Mouse (Mus musculus) cerebellum, postnatal 10 days (tissue): Measurements from ENCODE around the gene Plscr3.

Source experiments
- DNase-seq, 2 experiments: peaks; one replicate each; pipeline ENCODE4 v3.0.0; 2021; ENCODE audit warnings: mixed read lengths in 2 of 2

The Plscr3 gene

DNA sequence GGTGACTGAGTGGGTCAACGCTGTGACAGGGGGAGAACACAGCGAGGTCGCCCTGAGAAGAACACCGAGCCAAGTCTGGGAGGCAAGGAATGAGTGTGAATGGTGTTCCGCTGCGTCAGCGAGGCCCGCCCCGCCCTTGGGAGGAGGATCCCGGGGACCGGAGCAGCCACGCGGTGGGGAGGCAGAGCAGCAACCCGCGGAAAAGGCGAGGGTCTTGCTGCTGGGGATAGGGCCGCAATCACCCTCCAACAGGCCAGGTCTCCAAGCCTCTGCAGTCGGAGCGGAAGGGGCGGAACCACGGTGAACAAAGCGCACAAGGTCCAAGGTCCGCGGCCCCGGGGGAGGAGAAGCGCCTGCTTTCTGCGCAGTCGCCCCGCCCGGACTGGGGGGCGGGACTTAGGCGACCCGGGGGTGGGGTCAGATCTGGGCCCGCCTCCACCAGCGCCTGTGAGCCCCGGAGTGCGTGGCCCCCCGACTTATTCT is at the start of gene Plscr3:
Plscr3 (plus strand) TSS at position 179 of the 483 bp plus-strand sequence.
- peak; percentile 97 to 98 for DNase-seq

DNA sequence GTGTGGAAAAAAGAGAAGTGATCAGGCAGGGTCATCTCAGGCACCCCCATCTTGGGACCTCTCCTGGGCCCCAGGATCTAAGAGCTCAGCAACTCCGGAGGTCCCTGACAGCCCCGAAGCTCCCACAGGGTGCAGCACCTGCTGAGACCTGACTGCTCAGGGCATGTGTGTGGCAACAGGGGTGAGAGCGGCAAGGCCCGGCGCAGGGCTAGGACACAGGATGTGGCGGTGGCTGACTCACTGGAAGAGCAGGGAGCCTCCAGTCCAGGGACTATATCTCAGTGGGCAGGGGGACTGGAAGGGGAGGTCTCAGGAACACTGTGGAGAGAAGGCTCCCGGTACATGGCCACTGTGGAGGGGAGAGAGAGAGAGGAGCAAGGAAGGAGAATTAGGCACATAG is 48.3 kb upstream of the Plscr3 start:
- DNase-seq, result no peak

DNA sequence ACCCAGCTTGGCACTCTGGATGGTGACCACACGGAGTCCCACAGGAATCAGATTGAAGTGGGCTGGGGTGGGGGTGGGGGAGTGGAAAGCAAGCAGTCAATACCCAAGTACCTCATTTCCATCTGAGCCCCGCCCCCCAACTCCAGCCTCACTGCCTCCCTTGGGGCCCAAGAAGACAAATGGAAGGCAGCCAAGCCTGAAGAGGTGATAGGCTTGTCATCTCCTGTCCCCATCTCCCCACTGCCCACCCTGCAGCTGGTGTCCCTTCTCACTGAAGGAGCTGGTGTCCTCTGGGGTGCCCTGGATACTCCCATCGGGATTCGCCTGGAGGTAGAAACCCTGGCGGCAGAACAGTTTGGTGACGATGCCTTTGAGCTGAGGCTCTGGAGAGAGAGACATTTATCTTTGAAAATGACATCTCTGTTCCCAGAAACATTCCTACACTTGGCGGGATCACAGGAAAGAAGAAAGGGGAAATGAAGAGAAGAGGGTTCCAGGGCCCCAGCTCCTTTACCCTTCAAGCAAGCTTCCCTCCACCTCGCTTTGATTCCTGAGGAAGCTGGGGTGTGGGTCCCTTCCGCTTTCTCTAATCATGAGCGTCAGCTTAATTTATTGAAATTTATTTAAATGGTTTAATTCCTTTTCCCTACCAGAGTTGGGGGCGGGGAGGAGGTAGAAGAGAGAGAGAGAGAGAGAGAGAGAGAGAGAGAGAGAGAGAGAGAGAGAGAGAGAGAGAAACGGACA is 46.6 kb upstream of the Plscr3 start:
- peak; percentile 64 to 67 for DNase-seq

DNA sequence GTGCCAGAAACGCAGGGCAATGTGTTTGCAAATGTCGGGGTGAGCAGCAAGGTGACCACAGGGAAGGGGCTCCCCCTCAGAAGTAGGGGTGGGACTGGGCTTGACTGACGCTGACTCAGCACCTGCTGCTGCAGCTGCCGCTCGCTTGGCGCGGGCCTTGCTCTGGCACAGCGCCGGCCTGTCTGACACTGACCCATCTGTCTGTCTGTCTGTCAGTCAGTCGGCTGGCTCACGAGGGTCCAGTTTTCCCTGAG is 46.1 kb upstream of the Plscr3 start:
- DNase-seq, result peak; percentile 90 to 92

DNA sequence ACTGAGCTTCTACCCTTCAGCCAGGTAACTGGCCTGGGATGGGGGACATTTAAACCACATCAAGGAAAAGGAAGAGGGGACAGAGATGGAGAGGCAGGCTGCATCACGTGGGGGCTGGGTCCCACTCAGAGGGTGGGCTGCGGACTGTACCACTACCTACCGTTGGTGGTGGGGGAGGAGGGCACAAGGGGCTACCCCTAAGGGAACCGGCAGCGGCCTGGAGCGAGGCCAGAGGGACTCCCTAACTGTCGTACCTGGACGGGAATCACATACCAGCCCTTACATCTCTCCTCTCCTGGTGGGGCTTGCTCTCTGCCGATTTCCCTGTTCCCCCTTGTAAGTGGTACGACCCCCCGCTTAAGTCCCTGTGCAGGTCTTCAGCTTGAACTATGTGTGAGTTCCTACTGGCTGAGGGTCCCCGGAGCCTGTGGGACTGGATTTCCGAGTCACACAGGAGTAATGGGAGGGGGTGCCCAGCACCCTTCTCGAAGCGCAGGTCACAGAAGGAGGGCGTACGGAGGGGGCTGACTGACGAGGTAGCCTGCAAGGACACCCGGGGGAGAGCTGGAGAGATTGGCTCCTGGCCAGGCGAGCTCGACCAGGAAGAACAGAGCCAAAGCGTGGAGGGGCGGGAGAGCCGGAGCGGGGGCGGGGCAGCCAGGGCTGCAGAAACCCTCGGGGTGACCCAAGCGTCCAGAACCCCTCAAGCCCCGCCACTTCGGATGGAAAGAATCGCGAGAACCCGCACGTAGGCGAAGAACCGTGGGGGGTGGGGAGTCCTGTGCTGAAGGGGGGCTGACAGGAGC is 45.6 kb upstream of the Plscr3 start:
- peak; percentile 87 to 90 for DNase-seq

DNA sequence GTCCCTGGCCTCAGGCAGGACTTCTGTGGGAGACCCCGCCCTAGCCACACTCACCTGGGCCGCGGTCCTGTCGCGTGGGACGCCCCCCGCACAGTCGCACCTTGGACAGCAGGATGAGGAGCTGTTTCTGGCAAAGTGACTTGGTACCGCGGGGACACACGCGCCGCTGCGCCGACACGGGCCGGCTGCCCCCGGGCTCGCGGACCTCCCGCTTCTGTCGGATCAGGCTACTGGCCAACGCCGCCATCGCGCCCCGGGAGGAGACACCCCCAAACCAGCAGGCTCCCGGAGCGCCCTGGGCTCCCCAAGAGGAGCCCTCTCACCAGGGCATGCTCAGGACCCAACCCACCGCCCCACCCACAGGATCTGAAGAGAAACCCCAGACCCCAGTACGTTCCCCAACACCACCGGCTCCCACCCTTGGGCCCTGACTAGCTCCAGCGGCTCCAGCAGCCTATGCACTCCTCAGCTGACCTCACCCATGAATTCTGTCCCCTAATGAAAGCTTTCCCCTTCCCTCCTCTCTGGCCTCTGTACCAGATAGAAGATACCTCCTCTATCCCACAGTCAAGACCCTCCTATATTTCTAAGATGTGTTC is 44.7 kb upstream of the Plscr3 start, which contains the start of gene Fgf11:
Fgf11 (minus strand) TSS at position 479 of the 599 bp plus-strand sequence.
- peak; percentile 43 to 56 for DNase-seq

DNA sequence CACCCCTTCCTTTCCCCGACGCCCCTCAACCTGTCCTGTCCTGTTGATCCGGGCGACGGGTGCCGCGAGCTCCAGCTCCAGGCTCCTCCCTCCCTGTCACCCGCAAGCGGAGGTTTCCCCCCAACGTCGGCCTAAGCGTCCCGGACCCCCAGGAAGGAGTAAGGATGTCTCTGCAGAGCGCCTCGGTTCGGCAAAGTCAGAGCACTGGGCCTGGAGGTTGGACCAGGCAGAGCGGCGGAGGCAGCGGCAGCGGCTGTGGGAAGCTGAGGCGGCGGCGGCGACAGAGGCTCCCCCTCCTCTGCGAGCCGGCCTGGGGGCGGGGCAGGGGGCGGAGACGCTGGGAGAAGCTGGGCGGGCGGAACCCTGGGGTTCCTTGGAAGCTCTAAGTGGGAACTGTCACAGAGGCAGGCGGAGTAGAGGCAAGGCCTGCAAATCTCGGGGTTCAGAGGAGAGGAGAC is 43.5 kb upstream of the Plscr3 start:
- peak; percentile 90 to 96 for DNase-seq

DNA sequence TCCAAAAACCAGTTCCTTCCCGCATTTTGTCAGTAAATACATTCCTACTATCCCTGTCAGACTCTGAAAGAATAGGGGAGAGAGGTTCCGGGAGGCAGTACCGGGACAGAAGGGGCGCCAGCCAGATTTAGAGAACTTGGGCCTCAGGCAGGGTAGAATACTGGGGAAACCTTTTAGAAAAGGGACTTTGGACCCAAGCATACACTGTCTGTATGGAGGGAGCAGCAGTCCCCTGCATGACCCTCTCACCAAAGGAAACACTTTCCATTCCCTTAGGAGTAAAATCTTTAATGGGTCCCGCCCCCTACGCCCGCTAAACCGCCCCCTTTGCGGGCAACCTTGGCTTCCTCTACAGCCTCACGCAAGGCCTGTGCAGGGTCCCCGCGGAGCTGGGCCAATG is 42.8 kb upstream of the Plscr3 start:
- peak in 1 of 2 experiments; percentile 31 for DNase-seq

DNA sequence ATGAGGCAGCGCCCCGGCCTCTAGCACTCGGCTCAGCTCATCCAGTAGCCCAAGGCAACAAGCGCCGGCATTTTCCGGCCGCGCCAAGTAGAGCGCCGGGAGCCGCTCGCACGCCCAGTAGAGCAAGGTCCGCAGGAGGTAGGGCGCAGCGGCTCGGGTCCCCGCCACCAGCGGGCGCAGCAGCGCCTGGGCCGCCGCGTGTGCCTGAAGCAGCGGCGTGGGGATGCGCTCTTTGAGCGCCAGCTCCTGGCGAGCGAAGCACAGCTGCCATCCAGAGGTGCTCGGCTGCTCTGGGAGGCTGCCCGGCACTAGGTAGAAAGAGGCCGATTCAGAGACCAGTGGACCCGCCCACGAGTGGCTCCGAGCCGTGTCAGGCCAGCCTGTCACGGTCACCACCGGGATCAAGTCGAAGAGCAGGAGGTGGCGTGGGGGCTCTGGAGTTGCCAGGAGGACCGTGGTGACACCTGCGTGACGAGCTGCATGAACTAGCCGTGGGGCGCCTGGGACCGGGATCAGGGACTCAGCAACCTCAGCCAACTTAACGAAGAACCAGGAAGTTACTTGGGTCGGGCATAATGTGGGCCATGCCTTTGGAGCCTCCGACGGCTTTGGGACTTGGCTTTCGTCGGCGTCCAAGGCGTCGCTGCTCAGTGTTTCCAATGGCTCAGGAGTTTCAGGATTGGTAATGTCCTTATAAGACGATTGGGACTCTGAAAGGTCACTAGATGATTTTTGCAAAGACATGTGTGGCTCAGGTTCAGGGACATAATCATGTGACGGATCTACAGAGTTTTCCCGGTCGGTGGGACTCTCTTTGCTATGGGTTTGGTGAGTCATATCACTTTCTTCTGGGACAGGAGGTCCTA is 42.2 kb upstream of the Plscr3 start:
- DNase-seq, result peak; percentile 68 to 70

DNA sequence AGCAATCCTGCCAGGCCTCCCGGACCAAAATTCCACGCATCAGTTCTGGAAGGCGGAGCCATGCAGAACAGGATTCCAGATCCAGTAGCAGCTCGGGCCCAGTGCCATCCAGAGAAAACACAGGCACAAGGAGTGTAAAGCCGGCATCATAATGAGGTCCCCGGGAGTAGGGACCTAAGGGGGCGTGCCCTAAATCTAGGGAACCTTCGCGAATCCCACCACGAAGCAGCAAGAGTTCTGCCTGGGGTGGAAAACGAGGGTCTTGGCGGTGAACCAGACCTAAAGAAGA is 41.6 kb upstream of the Plscr3 start:
- DNase-seq, result peak in 1 of 2 experiments; percentile 45

DNA sequence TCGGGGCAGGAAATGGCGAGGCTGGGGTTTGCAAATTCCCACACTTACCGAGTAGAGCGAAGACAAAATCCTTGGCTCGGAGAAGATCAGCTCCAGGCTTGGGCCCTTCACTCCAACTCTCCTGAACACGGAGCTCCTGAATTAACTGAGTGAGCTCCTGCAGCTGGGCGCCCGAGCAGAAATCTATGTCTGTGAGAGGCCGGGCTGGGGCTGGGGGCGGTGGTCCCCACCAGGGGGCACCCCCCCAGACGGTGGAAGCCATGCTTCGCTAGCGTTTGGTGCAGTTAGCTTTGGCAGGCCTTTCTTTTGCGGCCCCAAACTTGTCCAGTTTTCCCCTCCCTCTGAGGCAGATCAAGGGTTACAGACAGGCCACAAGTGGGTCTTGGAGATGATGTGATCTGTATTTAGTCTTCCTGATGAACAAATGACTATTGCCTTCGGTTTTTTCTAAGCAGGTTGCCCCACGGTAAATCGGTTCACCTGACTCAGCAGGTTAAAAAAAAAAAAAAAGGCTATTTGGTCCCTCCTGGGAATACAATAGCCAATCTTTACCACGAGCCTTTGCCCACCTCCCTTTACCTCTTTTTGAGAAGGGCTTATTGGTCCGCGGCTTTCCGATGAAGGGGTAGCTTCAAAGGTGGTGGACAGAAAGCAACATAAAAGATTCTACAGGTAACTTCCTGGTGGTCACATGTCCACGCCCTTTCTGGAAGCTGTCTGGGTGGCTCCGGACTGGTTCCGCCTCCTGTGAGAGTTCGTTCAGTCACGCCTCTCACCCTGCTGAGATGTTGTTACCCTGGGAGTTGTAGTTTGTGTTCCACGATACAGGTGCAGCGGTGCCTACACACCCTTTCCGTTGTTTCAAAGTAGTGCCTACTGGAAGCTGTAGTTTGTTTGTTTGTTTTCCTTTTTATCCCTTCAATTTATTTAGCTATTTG is 40.9 kb upstream of the Plscr3 start, which contains the start of gene Tmem102:
Tmem102 (minus strand) TSS at position 653 of the 938 bp plus-strand sequence.
- no peak for DNase-seq

DNA sequence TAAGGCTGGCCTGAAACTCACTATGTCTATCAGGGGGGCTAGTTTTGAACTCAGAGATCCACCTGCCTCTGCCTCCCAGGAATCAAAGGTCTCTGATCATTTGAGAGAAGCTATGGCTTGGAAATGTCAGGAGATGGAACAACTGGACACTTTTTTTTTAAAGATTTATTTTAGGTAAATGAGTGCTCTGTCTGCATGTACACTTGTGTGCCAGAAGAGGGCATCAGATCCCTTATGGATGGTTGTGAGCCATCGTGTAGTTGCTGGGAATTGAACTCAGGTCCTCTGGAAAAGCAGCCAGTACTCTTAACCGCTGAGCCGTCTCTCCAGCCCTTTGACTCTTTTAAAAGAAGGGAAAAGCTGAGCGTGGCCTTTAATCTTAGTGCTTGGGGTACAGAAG is 39.8 kb upstream of the Plscr3 start:
- no peak for DNase-seq

DNA sequence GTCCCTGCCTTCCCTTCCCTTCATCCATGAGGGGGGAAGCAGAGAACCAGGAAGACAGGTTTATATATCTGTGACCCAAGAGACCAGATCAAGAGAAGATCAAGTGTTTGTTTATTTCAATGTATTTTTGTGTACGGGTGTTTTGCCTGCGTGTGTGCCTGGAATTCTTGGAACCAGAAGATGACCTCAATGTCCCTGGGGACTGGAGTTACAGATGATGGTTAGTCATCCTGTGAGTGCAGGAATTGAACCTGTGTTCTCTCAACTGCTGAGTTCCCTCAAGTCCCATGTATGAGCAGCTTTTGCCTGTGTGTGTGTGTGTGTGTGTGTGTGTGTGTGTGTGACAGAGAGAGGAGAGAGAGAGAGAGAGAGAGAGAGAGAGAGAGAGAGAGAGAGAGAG is 38.5 kb upstream of the Plscr3 start:
- no peak for DNase-seq

DNA sequence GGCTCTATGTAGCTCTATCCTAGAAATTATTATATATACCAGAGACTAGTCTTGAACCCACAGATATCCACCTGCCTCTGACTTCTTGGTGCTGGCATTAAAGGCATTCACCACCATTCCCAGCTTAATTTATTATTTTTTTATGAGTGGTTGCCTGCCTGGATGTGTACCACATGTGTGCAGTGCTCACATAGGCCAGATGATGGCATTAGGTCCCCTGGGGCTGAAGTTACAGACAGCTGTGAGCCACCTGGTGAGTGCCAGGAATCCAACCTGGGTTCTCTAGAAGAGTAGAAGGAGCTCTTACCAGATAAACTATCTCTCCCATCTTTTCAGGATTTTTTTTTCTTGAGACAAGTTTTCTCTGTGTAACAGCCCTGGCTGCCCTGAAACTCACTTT is 35.9 kb upstream of the Plscr3 start:
- no peak for DNase-seq

DNA sequence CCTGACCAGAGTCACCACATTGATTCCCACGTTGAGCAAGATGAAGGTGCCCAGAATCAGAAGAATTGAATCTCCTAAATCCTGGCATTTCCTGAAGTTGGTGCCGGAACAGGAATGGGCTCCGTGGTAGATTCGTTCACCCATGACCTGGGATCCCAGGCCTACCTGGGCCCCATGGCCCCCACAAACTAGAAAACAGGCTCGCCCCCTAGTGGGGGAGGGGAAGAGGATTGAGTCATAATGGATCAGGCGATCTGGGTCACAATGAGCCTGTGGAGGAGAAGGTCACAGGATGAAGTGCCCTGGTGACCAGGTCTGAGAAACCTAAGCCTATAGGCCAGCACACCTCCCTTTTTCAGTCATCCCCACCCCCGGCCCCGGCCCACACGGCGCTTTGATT is 31.0 kb upstream of the Plscr3 start, which contains the start of gene Gm39566:
Gm39566 (minus strand) TSS at position 144 of the 400 bp plus-strand sequence.
- DNase-seq, result no peak

DNA sequence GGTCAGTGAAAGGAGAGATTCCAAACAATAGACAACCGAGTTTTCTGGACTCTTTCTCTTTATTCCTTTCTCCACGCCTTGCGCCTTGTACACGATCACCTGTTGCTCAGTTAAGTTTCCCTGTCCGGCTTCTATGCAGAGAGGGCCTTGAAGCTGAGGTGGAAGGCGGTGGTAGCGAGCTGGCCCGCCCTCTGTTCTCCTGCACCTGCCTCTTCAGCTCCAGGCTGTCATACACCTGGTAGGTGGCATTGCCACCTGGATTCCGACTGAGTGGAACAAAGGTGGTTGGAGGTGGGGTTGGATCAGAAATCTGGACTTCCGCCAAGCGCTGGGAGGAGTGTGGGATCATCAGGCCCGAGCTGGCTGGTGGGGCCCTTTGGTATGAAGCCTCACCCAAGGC is 29.7 kb upstream of the Plscr3 start:
- DNase-seq, result no peak

DNA sequence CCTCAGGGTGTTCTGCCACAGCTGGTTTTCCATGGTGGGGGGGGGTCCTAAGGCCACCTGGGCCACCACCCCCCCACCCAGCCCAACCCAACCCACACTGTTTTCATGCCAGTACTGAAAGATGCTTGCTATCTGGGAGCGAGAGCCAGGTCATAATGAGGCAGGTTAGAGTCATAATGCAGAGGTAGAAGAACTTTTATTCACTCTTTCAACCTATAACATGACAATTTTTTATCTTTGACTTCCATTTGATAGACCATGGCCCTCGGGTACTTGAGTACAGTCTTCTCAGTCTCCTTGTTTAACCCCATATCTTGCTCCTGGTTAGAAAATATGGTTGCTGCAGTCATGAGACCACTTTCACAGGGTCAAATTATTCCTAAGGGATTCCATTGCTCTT is 27.8 kb upstream of the Plscr3 start, which contains the start of gene Spem2:
Spem2 (minus strand) TSS at position 101 of the 400 bp plus-strand sequence.
- no peak for DNase-seq

DNA sequence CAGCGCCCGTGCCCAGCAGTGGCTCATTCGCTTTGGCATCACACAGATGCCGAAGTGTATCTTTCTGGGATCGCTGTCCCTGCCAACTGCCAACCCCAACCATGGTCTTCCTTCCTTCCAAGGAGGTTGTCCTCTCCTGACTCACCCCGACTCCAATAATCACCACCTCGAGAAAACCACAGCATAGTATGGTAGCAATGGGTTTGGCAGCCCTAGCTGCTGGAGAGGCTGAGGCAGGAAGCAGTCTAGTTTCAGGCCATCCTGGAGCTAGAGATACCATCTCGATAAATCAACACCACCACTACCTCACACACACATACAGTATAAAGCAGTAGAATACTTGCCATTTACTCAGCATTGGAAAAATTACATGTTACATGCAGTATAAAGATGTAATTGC is 27.3 kb upstream of the Plscr3 start:
- no peak for DNase-seq

DNA sequence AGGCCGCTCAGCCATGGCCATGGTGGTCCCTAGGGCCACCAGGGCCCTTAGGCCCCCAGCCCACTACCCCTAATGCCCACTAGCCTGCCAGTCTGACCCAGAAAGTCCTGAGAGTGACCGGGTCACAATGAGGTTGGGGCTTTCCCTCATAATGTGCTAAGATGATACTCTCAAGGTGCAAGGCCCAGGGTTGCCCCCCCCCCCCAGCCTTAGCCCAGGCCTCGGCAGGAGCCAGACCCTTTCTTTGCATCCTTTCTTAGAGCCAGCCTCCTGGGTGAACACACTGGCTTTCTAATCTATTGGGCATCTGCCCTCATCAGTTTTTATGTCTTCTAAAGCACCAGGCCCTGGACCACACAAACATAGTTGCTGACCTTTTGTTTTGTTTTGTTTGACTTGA is 24.1 kb upstream of the Plscr3 start, which contains the start of gene Spem1:
Spem1 (minus strand) TSS at position 101 of the 400 bp plus-strand sequence.
- DNase-seq, result no peak

DNA sequence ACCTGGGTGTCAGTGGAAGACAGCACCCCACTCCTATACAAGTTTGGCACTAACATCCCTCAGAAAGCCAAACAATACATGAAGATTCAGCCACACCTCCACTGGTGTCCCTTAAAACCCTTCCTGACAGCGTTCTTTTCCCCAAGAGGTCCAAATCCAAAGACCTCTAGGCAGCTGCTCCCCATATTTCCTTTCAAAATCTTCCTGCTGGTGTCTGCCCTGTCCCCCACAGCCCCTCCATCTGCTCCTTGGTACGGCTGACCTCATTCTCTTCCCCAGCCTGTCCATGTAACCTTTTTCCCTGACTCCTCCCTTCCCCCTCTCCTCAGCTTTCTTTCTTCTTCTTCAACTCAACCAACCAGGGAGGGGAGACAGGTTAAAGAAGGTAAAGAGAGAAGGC is 22.7 kb upstream of the Plscr3 start:
- peak in 1 of 2 experiments; percentile 61 for DNase-seq

DNA sequence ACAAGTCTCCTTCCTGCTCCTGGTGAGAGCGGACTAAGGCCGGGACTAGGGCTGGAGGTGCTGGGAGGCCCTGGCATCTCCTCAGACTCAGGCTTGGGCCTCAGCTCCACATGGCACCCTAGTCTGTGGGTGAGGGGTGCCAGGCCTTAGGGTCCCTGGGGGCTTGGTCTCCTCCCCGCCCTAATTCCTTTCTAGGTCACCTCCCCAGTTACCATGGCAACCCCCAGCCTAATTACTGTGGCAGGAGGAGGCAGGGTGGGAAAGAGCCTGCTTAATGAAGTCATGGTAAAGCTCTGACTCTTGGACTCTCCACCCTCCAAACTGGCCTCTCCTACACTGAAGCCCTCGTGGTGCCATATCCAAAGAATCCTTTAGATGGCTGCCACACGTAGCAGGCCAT is 17.3 kb upstream of the Plscr3 start:
- DNase-seq, result peak; percentile 57 to 60
